Mouse (Mus musculus) naive thymus-derived CD4-positive, alpha-beta T cell, adult 5 months (primary cell): Measurements from ENCODE around the gene Cfap65. TPM values are rescaled to one million over a fixed set of nuclear protein-coding genes. Genes with fewer than 3 reads are reported as not detected.

Experiments used
- polyA plus RNA-seq: library from polyadenylated mRNA; unstranded; fragments of 100-300 nt; shearing (Covaris generic); gene quantifications from one replicate; pipeline ENCODE4 v1.2.1, GENCODE M21; 2017

The Cfap65 gene
- polyA plus RNA-seq = not detected

GRCm38 (mm10) chr1:74935402-74935801 is at the start of gene Cfap65:
Gene Cfap65, minus strand, starts transcription at chr1:74935599.

GRCm38 (mm10) chr1:74951556-74952210 is 16.3 kb upstream of the Cfap65 start, which contains the start of gene Ihh:
Gene Ihh, minus strand, starts transcription at chr1:74951672.

DNA sequence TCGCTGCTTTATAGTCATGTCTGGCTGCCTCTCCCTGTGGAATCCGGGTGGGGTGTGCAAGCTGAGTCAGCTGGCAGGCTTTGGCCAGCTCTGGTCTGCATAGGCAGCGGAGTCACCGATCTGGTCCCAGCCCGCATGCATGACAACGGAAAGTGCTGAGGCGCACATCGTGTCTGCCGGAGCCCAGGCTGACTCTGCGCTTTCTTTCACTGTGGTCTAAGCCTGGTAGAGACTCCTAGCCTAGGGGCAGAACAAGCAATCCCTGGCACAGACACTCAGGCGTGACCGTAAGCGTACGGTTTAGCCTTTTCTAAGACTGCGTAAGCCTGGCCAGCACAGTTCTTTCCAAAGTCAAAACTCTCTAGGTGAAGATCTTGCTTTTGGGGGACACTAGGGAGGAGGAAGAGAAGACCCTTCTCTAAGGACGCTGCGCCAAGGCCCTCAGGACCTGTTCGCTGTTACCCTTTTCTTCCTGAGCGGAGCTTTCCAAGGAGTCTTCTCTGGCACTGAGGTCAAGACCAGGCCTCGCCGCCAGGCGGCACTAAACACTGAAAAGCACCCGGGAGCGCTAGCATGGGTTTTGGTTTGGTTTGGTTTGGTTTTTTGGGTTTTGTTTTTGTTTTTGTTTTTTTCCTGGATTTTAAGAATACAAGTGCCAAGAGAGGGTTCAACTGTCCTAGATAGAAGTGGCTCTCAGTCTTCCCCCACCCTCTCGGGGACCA is 42.1 kb downstream of the Cfap65 start, which contains the start of gene Cryba2:
Gene Cryba2 (minus strand): TSS at position 10 of the 722 bp plus-strand sequence.

GRCm38 (mm10) chr1:74885369-74886042 is 49.9 kb downstream of the Cfap65 start, which contains the start of gene Fev:
Gene Fev, minus strand, starts transcription at chr1:74885419.

GRCm38 (mm10) chr1:74854306-74855056 is 80.9 kb downstream of the Cfap65 start, which contains the start of gene Cdk5r2:
Gene Cdk5r2, plus strand, starts transcription at chr1:74854934.

Other genes starting within 250 kb of the Cfap65 start
- not detected for gene Cyp27a1, start 222.0 kb downstream of the Cfap65 start, polyA plus RNA-seq
- not detected for gene Prkag3, start 186.4 kb downstream of the Cfap65 start, polyA plus RNA-seq
- gene Wnt6, start 163.7 kb downstream of the Cfap65 start, polyA plus RNA-seq = not detected
- not detected for gene Wnt10a, start 144.1 kb downstream of the Cfap65 start, polyA plus RNA-seq
- not detected for gene Cdk5r2, start 80.7 kb downstream of the Cfap65 start, polyA plus RNA-seq
- not detected for gene Fev, start 50.2 kb downstream of the Cfap65 start, polyA plus RNA-seq
- not detected for gene Cryba2, start 42.5 kb downstream of the Cfap65 start, polyA plus RNA-seq
- gene Ihh, start 16.1 kb upstream of the Cfap65 start, polyA plus RNA-seq = not detected
- gene Nhej1, start 189.6 kb upstream of the Cfap65 start, polyA plus RNA-seq = 8.8 TPM
- gene Slc23a3, start 198.3 kb upstream of the Cfap65 start, polyA plus RNA-seq = 0.61 TPM
- 211 TPM for gene Cnppd1, start 207.1 kb upstream of the Cfap65 start, polyA plus RNA-seq
- 102 TPM for gene Retreg2, start 207.2 kb upstream of the Cfap65 start, polyA plus RNA-seq
- 85.3 TPM for gene Zfand2b, start 233.0 kb upstream of the Cfap65 start, polyA plus RNA-seq
- gene Abcb6, start 244.8 kb upstream of the Cfap65 start, polyA plus RNA-seq = 5.2 TPM